Mouse (Mus musculus): ENCODE measurements around the gene Clic5.

DNA sequence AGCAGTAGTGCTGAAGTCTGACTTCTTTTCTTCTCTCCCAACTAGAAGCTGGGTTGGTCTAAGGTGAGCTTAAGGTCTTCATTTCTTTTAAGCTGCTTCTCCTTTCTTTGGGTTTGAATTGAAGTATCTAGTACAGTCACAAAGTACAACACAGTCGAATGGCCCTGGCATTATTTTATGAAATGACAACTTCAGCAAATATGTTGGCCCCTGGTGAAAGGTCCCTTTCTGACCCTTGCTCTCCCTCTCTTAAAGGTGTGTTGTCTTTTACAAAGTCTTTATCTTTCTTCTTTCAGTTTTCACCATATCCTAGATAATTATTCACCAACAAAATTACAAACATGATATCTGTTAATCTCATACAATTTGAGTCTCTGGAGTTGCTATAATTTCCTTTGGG is 42.6 kb upstream of the Clic5 start:
- no peak for TF ChIP-seq EP300 (IDR thresholded peaks at IDR 0.05)
- TF ChIP-seq CTCF (IDR thresholded peaks at IDR 0.05): no peak

Data from lung, postnatal 0 days (tissue).